Mouse (Mus musculus) megakaryocyte, adult 5-6 weeks (primary cell): ENCODE data around the gene Cebpb. TPM values are rescaled to one million over a fixed set of nuclear protein-coding genes. Genes with fewer than 3 reads are reported as not detected.

ENCODE experiments used
- ATAC-seq: 2 replicates; pipeline ENCODE4 v1.8.0; 2016; ENCODE audit warnings: mild to moderate bottlenecking, inconsistent platforms; ENCODE audit not compliant: poor library complexity, severe bottlenecking
- total RNA-seq, 2 experiments: library from RNA; stranded (forward) in 1 of 2; stranded (reverse) in 1 of 2; fragments of 153-499, 151-499 nt in 1 of 2; fragments of 221-1000, 200-1000 nt in 1 of 2; gene quantifications; 2 replicates each; pipeline versions ENCODE4 v1.2.3 to v1.2.4; 2015 to 2017

Gene Cebpb
- total RNA-seq, 2 experiments from 2014 or later = 59.5 to 125 TPM

DNA sequence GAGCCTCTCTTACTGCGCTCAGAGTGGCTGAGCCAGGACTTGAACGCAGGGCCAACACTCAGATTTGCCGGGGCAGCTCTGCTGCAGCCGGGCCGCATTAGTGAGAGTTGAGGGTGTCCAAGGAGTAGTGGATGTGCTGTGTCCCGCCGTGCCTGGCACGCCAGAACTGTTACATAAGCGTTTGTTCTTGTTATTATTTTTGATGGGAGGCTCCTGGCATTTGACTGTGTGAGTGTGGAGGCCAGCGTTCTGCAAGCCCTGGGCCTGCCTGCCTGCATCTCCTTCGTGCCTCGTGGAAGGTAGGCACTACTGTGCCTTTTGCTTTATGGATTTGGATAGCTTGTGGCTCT, 2.2 kb downstream of the Cebpb start:
- ATAC-seq = no peak

DNA sequence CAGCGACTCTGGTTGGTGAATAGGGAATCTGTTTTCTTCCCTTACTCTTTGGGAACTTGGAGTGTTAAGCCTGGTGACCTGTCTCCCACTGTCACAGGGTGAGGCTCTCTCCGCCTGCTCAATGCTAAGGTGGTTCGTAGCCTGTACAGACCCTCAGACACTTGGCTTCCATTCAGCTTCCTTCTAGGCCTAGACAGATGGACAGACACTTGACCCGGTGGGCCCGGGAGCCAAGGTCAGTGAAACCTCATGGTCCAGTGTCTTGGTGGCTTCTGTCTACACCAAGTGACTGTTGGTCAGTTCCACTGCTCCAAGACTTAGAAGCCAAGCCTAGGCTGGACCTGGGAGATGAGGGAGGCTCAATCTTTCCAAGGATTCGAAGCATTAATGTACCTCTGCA, 2.7 kb downstream of the Cebpb start:
- ATAC-seq = no peak

DNA sequence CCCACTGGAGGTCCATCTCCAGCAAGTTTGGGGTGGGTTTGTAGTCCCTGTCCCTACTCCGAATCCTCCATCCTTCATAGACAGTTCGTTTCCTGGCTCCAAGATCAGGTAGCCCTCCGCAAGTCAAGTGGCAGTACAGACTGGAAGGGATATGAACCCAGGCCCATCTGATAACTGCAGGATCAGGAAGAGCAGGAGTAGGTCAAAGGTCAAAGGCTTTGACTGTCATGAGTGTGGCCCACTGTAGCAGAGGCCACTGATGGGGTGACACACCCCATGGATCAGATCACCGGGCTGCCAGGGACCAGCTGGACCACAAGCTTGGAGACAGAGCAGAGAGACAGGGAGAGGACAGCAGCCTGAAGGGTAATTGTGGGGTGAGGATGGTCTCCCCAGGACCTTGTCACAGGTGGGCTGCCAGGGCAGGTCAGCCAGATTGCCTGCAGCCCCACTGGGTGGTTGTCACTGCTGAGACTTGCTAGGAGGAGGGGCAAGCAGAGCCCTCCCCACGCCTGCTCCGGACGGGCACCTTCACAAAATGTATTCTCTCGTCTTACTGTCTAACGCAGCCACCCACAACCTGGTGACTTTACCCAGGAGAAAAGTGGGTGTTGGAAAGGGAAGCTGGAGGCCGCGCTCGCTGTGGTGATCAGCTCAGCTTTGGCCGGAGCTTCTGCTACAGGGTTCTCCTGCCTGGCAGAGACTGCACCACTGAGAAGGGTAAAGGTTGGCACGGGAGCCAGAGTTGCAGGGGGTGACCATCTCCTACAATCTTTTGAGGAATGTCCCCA, 3.4 kb downstream of the Cebpb start:
- no peak for ATAC-seq

DNA sequence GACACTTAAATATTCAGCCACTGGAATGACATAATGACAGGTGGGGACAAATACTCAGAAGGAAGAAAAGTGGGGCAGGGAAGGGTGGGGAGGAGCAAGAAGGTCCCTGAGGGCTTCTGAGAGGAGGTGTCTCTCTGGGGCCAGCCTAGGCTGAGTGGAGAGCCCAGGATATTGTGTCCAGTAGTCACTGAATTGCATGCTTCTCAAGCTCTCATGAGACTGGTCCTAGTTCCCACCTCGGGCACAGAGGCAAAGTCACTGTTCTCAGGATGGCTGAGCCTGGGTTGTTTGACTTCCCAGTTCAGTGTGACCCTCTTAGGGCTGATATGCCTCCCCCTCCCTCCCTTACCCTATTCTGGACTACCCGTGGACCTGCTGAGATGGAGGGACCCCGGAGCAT, 4.1 kb downstream of the Cebpb start:
- no peak for ATAC-seq

DNA sequence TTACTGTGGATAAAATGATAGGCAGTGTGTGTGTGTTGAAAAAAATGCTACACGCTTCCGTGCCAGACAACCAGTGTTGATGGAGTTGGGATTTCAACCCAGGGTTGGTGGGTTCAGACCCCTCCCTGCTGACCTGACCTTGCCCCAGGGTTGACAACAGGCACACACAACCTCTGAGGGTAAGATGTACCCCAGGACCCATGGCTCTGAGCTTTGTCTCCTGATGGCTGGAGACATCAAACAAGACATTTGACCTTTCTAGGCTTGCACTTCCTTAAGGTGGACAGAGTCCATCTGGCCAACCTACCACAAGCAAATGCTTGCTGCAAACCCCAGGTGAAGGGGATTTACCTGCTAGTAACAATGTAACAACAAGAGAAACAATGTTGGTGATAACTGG, 4.8 kb downstream of the Cebpb start:
- ATAC-seq = no peak

DNA sequence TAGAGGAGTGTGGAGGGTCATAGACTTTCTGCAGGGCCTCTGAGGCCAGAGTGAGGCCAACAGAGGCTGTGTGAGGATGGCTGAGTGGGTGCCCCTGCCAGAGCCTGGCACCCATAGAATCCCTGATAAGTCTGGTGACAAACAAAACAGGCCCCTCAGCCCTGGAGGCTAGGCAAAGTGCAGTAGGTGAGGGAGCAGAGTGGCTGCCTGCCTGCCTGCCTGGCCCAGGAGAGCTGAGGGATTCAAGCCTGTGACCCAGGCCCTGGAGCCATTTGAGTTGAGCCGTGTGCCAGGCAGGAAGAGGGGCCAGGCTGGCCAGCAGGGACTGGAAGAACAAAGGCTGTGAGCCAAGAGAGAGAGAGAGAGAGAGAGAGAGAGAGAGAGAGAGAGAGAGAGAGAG, 5.5 kb downstream of the Cebpb start:
- ATAC-seq = no peak

DNA sequence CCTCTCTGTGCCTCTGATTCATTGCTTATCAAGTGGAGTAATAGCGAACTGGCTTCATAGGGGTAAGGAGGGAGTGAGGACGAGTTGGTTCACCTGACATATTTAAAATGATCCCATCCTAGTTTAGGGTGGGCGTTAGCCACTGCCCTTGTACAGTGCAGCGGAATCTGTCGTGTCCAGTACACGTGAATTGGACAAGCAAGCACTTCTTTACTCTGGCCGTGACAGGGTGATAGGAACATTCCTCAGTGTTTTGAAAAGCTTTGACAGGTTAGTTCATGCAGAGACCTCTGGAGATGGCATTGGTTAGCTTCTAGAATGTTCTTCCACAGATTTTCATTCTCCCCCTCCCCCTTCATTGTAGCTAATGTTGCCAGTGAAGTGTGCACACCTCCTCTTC, 6.2 kb downstream of the Cebpb start:
- ATAC-seq = no peak

DNA sequence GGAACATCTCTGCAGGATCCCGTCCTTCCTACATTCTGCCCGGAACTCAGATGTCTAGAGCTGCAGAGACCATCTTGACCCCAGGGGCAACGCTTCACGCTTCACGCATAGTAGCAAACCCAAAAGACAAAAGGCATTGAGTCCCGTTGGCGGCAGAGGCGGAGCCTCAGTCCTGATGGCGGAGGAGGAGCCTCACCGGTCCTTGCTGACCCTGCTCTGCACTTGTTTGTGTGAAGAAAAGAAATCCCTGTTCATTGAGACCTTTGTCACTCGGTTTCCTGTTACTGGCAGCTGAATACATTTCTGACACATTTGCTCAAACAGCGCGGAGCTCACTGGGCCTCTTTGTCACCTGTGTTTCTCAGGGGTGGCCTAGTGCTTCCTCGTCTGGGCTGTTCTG, 6.8 kb downstream of the Cebpb start:
- no peak for ATAC-seq

DNA sequence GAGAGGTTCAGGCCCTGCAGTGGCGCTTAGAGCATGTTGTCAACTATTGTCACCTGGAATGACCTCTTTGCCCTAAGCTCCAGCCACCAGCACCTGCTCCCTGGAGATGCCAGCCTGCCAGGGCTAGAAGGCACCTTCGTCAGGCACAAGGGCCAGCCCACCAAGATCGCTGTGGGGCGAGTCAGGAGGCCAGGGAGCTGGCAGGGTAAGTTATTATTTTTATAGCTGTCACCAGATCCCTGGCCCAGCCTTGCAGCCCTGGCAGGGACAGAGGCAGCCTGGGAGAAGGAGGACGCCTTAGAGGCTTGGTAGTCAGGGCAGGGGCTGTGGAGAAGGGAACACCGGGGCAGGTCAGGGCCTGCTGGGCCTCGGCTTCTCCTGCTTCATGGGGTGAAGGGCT, 7.4 kb downstream of the Cebpb start:
- no peak for ATAC-seq

DNA sequence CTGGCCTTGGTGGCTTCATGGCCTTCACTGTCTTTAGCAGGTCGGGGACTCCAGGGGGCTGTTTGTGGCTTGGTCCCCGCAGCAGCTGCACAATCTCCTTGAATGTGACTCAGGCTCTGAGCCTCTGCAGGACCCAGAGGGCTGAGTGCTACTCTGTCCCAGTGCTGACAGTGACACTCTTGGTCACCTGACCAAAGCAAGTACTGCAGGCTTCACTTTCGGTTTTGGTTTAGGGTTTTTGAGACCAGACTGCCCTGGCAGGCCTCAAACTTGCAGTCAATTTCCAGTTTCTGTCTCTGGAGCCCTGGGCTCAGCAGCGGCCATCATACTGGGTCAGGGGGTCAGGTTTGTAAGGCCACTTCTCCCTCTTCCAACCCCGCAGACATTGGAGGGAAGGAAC, 9.2 kb downstream of the Cebpb start:
- ATAC-seq = peak; percentile 82

DNA sequence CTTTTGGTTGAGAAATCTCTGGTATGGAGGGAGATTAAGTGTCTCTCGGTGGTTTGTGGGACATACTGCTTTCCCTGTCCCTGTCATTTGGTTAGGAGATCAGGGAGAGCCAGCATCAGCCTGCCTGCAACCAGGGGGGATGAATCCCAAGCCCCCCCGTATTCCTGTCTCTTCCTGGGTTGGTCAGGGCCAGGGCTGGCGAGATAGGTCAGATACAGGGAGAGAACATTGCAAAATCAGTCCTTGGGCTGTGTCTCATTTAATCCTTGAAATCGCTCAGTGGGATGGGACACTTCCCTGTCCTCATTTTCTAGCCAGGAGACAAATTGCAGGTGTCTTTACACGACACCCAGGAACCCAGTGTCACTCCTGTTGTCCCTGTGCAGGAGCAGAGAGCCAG, 11.3 kb downstream of the Cebpb start:
- no peak for ATAC-seq

DNA sequence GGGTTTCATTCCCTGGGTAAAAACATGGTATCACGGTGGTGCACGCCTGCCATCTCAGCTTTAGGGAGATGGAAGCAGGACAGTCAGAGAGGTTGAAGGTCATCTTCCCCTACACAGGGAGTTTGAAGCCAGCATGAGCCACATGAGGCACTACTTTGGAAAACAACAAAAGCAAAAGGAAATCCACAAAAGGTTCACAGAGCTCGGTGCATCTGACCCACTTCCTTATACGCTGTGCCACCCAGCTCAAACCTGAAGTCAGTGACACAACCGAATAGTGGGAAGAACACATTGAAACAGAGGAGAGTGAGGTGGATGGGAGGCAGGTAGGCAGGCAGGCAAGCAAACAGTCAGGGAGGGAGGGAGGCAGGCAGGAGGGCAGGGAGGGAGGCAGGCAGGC, 12.8 kb downstream of the Cebpb start:
- ATAC-seq = peak; percentile 65

DNA sequence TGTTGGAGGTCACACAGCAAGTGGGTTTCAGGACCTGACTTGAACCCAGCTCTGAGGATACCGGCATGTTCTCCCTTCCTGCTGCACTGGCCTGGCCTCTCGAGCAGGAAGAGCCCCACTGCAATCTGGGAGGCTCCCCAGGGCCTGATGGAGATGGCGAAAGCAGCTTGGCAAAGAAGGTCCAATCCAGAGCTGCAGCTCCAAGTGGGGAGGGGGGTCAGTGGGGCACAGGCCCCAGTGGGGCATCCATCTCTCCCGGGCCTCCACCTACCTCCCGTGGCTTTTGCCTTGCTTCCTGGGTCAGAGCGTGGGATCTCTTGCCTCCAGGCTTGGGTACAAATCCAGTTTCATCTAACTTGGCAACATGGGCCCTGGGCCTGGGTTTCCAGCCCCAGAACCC, 13.4 kb downstream of the Cebpb start:
- ATAC-seq = no peak

DNA sequence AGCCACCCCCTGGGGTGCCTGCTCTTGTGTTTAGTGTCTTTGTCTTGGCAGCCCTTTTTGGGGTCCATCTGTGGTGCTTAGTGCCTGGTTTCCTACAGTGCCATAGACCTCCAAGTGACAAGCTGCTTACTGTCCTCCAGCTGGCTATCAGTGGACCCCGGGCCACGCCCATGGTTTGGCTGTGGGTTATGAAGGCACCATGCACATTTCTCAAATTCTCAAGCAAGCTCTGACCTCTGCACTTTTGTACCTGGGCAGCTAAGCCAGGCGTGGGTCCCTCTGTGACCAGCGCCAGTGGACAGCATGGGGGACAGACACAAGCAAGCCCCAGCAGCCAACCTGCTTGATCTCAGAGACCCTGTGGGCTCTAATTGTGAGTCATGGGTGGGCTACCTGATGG, 15.7 kb downstream of the Cebpb start:
- no peak for ATAC-seq

DNA sequence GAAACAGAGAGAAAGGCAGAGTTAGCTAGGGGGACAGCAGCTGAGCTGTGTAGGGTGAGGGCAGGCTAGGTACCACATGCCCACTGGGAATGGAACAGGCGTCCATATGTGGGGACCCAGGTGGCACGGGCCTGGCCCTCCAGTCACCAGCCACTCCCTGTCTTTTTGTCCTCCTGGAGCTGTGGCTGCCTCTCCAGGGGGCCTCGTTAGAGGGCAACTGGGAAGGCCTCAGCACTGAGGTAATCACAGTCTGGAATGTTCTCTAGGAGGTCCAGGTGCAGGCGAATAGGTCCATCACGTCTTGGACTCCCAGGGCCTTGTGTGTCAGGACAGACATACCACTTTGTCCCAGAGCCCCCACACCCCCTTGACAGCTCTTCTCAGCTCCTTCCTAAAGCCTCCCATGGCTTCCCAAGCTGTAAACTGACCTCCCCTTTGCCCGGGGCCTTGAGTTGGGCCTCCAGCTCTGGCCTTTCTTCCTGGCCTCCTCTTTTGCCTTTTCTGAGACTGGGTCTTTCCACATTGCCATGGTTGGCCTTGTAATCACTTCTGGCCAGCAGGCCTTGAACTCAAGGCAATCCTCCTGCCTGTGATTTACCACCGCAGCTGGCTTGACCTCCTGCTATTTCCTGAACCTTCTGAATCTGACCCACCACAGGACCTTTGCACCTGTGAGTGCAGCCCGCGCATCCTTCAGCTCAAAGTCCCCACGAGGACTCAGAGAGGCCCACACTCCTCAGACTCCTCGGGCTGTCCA, 17.6 kb downstream of the Cebpb start:
- ATAC-seq = no peak

DNA sequence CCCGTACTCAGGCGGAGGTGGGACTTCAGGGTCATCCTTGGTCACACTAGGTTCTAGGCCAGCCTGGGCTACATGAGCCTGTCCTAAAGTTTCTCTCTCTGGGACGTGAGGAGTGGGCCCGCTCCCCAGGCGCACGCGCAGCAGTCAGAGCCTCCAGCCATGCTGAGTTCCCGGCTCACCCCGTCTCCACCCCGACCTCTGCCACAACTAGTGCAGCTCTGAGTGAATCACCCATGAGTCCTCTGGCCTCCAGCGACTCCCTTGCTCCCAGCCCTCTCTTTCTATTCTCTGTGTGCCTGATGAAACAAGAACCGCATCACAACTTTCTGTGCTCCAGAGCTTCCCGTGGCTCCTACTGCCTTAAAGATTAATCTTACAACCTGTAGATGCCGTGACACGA, 19.7 kb downstream of the Cebpb start:
- ATAC-seq = no peak

DNA sequence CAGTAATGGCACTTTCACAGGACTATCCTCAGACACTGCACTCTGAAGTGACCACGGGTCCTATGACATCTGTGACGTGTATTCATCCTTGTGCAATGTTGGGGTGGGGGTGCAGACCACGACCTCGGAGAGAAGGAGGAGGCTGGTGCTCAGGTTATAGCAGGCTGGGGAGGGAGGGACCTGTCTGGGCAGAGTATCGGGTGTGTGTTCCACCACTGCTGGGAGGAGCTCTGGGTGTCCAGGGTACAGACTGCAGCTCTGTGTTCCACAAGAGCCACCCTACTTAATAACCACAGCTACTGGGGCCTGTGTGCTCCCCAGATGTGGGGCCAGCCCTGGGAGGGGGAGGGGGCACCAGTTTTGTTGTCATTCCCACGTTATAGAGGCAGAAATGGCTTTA, 21.3 kb downstream of the Cebpb start:
- ATAC-seq = peak; percentile 62

DNA sequence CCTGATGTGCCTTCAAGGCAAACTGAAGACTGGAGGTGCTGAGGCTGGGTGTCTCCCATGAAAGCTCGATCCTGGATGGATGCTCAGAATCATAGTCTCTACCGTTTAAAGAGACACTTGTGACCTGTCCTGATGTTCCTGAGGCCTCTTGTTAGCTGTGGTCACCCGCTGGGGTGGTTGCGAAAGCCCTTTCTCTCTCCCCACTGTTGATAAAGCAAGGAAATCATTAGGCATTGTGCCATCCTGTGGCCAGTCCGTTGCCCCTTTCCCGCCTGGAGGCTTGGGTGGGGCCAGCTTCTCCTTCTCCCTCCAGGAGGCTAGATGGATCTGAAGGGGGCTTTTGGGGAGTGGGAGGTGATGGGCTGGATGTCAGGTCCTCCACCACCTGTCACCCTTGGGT, 21.9 kb downstream of the Cebpb start:
- peak; percentile 61 for ATAC-seq

DNA sequence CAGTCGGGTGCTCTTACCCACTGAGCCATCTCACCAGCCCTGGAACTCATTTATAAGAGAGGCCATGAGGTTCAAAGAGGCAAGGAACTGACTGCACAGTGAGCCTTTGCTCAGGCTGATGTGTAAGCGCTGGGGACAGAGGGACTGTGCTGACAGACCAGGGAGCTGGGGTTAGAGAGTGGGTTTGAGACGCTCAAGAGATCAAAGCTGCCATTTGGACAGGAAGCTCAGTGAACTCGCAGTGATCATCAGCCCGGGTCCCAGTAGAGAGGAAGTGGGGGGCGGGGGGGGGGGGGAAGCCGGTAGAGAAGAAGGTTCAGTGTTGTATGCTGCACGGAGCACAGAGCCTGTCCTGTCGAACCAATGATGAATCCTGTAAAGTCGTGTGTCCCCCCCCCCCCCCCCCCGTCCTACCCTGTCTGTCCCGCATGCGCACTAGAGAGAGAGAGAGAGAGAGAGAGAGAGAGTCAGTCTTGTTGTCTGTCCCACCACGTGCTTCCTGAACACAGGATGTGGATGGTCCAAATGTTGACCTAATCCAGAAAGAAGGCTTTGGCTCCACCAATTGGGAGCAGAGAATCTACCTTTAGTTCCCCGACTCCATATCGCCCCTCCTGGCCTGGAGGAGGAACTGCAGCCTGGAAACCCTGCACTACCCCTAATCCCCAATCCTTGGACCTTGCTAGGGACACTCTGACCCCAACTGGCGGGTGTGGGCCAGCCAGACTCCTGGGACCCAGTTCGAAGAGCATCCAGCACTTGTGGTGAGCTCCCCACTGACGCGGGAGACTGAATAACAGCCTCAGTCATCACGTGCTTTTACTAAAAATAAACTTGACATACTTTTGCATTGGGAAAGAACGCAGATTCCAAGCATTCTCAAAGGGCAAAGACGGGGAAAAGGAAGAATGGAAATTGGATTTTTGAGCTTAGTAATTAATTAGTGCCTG, 24.4 kb downstream of the Cebpb start:
- ATAC-seq = peak; percentile 28; the same call in 1 of the 2 replicates

DNA sequence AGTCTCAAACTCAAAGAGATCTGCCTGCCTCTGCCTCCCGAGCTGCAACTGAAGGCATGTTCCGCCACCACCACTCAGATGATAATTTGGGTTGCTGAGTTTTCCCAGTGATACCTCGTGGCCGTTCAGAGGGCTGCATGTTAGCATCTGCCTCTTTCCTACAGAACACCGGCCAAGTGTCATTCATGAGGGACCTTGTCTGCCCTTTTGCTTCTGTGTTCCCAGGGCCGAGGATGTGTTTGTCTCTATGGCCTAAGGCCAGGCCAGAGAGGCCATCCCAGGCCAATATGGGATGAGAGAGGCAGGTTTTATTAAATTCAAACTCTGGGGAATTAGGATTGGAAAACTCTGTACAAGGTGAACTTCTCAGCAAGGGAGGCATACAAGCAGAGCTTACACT, 25.6 kb downstream of the Cebpb start:
- no peak for ATAC-seq

DNA sequence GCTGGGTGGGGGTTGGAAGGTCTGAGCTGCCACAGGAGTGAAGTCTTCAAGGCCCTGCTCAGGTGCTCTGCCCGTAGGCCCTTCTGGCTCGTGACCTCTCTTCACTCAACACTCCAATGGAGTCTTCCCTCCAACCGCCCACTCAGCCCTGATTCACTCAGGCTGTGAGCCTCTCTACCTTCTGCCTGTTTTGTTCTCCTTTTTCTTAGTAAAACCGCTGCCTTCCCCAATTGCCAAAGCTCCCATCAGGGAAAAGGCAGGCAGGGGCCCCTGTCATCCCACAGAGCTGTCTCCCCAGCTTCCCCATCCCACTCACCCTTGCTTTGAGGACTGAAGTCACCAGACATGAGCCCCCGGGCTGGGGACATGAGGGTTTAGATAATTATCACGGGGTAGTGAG, 26.3 kb downstream of the Cebpb start:
- no peak for ATAC-seq
